Mouse (Mus musculus) forebrain, postnatal 0 days (tissue): ENCODE measurements around the gene Dnajc11. TPM values are rescaled to one million over a fixed set of nuclear protein-coding genes. Genes with fewer than 3 reads are reported as not detected.

Experiments used
- ATAC-seq: fragments of 200-750 bp; cut with Nextera tagmentation; 2 replicates; pipeline ENCODE4 v1.8.0; 2017; ENCODE audit warnings: mild to moderate bottlenecking, moderate library complexity
- DNase-seq: peaks from one replicate; pipeline ENCODE4 v3.0.0-alpha.2; 2015
- H3K27ac ChIP-seq: fragments of 300-500 bp; sonication (generic); 2 replicates; pipeline ENCODE4 v1.5.1; 2014; ENCODE audit warnings: low read depth, mild to moderate bottlenecking, antibody characterized with exemption, low read length, moderate library complexity, mixed read lengths
- H3K27me3 ChIP-seq: fragments of 300-500 bp; sonication (generic); 2 replicates; pipeline ENCODE4 v1.6.1; 2014; ENCODE audit warnings: mild to moderate bottlenecking, low read length, mixed read lengths; ENCODE audit not compliant: insufficient read depth
- H3K36me3 ChIP-seq: fragments of 300-500 bp; sonication (generic); 2 replicates; pipeline ENCODE4 v1.6.1; 2014; ENCODE audit warnings: mild to moderate bottlenecking, moderate library complexity; ENCODE audit not compliant: insufficient read depth
- H3K4me1 ChIP-seq: fragments of 300-500 bp; sonication (generic); 2 replicates; pipeline ENCODE4 v1.6.1; 2014; ENCODE audit warnings: antibody characterized with exemption; ENCODE audit not compliant: insufficient read depth
- H3K4me2 ChIP-seq: fragments of 300-500 bp; sonication (generic); 2 replicates; pipeline ENCODE4 v1.6.1; 2014; ENCODE audit warnings: low read depth, mild to moderate bottlenecking, moderate library complexity
- H3K4me3 ChIP-seq: fragments of 300-500 bp; sonication (generic); 2 replicates; pipeline ENCODE4 v1.5.1; 2014; ENCODE audit warnings: low read depth, low read length, mixed read lengths
- H3K9ac ChIP-seq: fragments of 300-500 bp; sonication (generic); 2 replicates; pipeline ENCODE4 v1.6.1; 2014; ENCODE audit warnings: mild to moderate bottlenecking
- H3K9me3 ChIP-seq: fragments of 300-500 bp; sonication (generic); 2 replicates; pipeline ENCODE4 v1.6.1; 2016; ENCODE audit warnings: low read length
- CTCF ChIP-seq: sonication (generic); IDR thresholded peaks from 2 replicates; pipeline ENCODE4 v1.5.1; 2016; ENCODE audit warnings: antibody characterized with exemption, control low read depth, low read depth
- WGBS: fragments of 180-500 bp; shearing (Covaris S2); extraction: QIAGEN DNeasy Blood & Tissue Kit; methylation state at CpG from one replicate; pipeline ENCODE4 v1.1.7; 2014; 5-methylcytosine and 5-hydroxymethylcytosine counted together
- polyA plus RNA-seq: library from polyadenylated mRNA; unstranded; fragments of >200 nt; fragmentation: Nextera tagmentation; extraction: Ambion mirVana; gene quantifications from 2 replicates; pipeline ENCODE4 v1.2.1, GENCODE M21; 2015
- total RNA-seq: library from RNA; depleted of rRNA; stranded (reverse); fragments of >200 nt; gene quantifications from 2 replicates; pipeline ENCODE4 v1.2.3, GENCODE M21; 2014

Dnajc11 gene
- total and polyA plus RNA-seq, 2 experiments from 2014 or later, result 72.2 to 72.3 TPM

GRCm38 (mm10) chr4:152000906-152001305 lies 67.4 kb downstream of the Dnajc11 start:
- no peak overlapping the region for H3K9ac ChIP-seq
- H3K27ac ChIP-seq, result no peak overlapping the region
- no peak for ATAC-seq
- no peaks in the 10 kb centered on the region for H3K9me3 ChIP-seq
- no peak overlapping the region for H3K4me2 ChIP-seq
- H3K4me3 ChIP-seq, result no peak overlapping the region
- no peaks in the 10 kb centered on the region for H3K27me3 ChIP-seq
- no peaks in the 10 kb centered on the region for H3K36me3 ChIP-seq
- no peaks in the 10 kb centered on the region for H3K4me1 ChIP-seq
- TF ChIP-seq CTCF, result no peak
- no peak for DNase-seq
- 55% methylated on average over 4 of the region's 4 CpGs for WGBS

DNA sequence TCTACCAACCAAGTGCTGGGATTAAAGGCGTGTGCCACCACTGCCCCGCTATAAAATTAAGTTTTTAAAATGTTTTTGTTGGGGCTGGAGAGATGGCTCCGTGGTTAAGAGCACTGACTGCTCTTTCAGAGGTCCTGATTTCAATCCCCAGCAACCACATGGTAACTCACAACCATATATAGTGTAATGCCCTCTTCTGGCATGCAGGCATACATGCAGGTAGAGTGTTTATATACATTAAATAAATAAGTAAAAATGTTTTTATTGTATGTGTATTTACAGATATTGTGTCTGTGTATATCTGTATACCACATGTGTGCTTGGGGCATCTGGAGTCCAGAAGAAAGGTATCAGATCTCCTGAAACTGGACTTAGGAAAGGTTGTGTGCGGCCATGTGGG lies 67.8 kb downstream of the Dnajc11 start:
- no peak for ATAC-seq
- no peak overlapping the region for H3K4me3 ChIP-seq
- H3K36me3 ChIP-seq, result no peaks in the 10 kb centered on the region
- no peak overlapping the region for H3K27ac ChIP-seq
- WGBS, result 70% methylated on average over 4 of the region's 4 CpGs
- H3K27me3 ChIP-seq, result peaks cover 2% of the 10 kb centered on the region
- H3K4me2 ChIP-seq, result no peak overlapping the region
- H3K4me1 ChIP-seq, result no peaks in the 10 kb centered on the region
- no peak overlapping the region for H3K9ac ChIP-seq
- no peak for TF ChIP-seq CTCF
- H3K9me3 ChIP-seq, result no peaks in the 10 kb centered on the region
- DNase-seq, result no peak

GRCm38 (mm10) chr4:152002063-152002462 lies 68.6 kb downstream of the Dnajc11 start:
- no peak for TF ChIP-seq CTCF
- H3K27me3 ChIP-seq, result peaks cover 7% of the 10 kb centered on the region
- H3K27ac ChIP-seq, result no peak overlapping the region
- no peaks in the 10 kb centered on the region for H3K36me3 ChIP-seq
- H3K4me3 ChIP-seq, result no peak overlapping the region
- H3K4me1 ChIP-seq, result no peaks in the 10 kb centered on the region
- H3K9me3 ChIP-seq, result no peaks in the 10 kb centered on the region
- WGBS, result 93% methylated on average over 3 of the region's 3 CpGs
- no peak for DNase-seq
- no peak overlapping the region for H3K4me2 ChIP-seq
- ATAC-seq, result no peak
- no peak overlapping the region for H3K9ac ChIP-seq

DNA sequence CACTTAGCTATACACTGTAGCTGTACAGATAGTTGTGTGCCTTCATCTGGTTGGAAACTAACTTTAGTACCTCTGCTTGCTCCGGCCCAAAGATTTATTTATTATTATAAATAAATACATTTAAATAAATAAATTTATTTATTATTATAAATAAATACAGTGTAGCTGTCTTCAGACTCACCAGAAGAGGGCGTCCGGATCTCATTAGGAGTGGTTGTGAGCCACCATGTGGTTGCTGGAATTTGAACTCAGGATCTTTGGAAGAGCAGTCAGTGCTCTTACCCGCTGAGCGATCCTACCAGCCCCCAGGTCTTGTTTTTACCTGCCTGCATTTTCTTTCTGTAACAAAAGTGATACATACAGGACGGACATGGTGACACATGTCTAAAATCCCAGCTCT lies 72.6 kb downstream of the Dnajc11 start:
- no peak for DNase-seq
- 77% methylated on average over 6 of the region's 6 CpGs for WGBS
- Histone ChIP-seq H3K4me3 (no peak overlapping the region), H3K36me3 (no peaks in the 10 kb centered on the region), H3K9me3 (no peaks in the 10 kb centered on the region), H3K4me1 (peaks cover 19% of the 10 kb centered on the region; the same call in 1 of the 2 replicates), H3K4me2 (no peak overlapping the region), H3K9ac (no peak overlapping the region), H3K27ac (no peak overlapping the region), H3K27me3 (peaks cover 13% of the 10 kb centered on the region)
- TF ChIP-seq CTCF, result peak; percentile 8; the same call in 1 of the 2 replicates
- ATAC-seq, result no peak

GRCm38 (mm10) chr4:152006812-152007211 lies 73.3 kb downstream of the Dnajc11 start:
- ATAC-seq (no peak), DNase-seq (no peak)
- TF ChIP-seq CTCF, result no peak
- H3K4me1 ChIP-seq, result peaks cover 19% of the 10 kb centered on the region; the same call in 1 of the 2 replicates
- H3K4me2 ChIP-seq, result no peak overlapping the region
- H3K9me3 ChIP-seq, result no peaks in the 10 kb centered on the region
- H3K27me3 ChIP-seq, result peaks cover 13% of the 10 kb centered on the region
- WGBS, result 28% methylated on average over 3 of the region's 3 CpGs
- H3K36me3 ChIP-seq, result no peaks in the 10 kb centered on the region
- H3K4me3 ChIP-seq, result no peak overlapping the region
- H3K27ac ChIP-seq, result no peak overlapping the region
- no peak overlapping the region for H3K9ac ChIP-seq

- Histone ChIP-seq H3K27me3 (peaks cover 13% of the 10 kb centered on the region), H3K4me2 (peak overlapping the region; percentile 100), H3K27ac (no peak overlapping the region), H3K36me3 (no peaks in the 10 kb centered on the region; the same call in 1 of the 2 replicates), H3K9me3 (no peaks in the 10 kb centered on the region), H3K4me3 (peak overlapping the region; percentile 71), H3K9ac (no peak overlapping the region), H3K4me1 (peaks cover 19% of the 10 kb centered on the region; the same call in 1 of the 2 replicates)
- WGBS, result 6% methylated on average over 8 of the region's 8 CpGs
- DNase-seq (no peak), ATAC-seq (no peak)
- TF ChIP-seq CTCF, result no peak
These were observed 74.1 kb downstream of the Dnajc11 start for GRCm38 (mm10) chr4:152007481-152008147.

- ATAC-seq, result no peak
These were observed 74.6 kb downstream of the Dnajc11 start for GRCm38 (mm10) chr4:152008148-152008500.

More at GRCm38 (mm10) chr4:152008148-152008500, 74.6 kb downstream of the Dnajc11 start:
- H3K36me3 ChIP-seq, result no peaks in the 10 kb centered on the region; the same call in 1 of the 2 replicates
- no peaks in the 10 kb centered on the region for H3K9me3 ChIP-seq
- peaks cover 13% of the 10 kb centered on the region for H3K27me3 ChIP-seq
- peak overlapping the region; percentile 76; the same call in 1 of the 2 replicates for H3K27ac ChIP-seq
- peak overlapping the region; percentile 100 for H3K4me2 ChIP-seq
- no peak for TF ChIP-seq CTCF
- H3K4me1 ChIP-seq, result peaks cover 19% of the 10 kb centered on the region; the same call in 1 of the 2 replicates
- peak overlapping the region; percentile 71 for H3K4me3 ChIP-seq
- peak overlapping the region; percentile 58 for H3K9ac ChIP-seq
- WGBS, result under 1% methylated on average over 14 of the region's 14 CpGs
- no peak for DNase-seq
